Mouse (Mus musculus): ENCODE data around the gene Aspn.

Gene Aspn

GRCm38 (mm10) chr13:49544279-49544678 lies at the start of gene Aspn:
Aspn (plus strand) TSS chr13:49544443.
- no peak for DNase-seq (ENCODE audit: low spot score in 2 of 2)

- no peak for DNase-seq (ENCODE audit: low spot score in 2 of 2)
These were observed 39.7 kb upstream of the Aspn start, which contains the start of gene Ecm2 for GRCm38 (mm10) chr13:49504510-49504909. Ecm2 (plus strand) TSS chr13:49504810.

GRCm38 (mm10) chr13:49505776-49506175 lies 38.5 kb upstream of the Aspn start:
- DNase-seq (ENCODE audit: low spot score in 2 of 2), result no peak

- no peak for DNase-seq (ENCODE audit: low spot score in 2 of 2)
These were observed 37.1 kb upstream of the Aspn start for GRCm38 (mm10) chr13:49507176-49507575.

GRCm38 (mm10) chr13:49518761-49519160 lies 25.5 kb upstream of the Aspn start:
- no peak for DNase-seq (ENCODE audit: low spot score in 2 of 2)

GRCm38 (mm10) chr13:49526235-49526634 lies 18.0 kb upstream of the Aspn start:
- DNase-seq (ENCODE audit: low spot score in 2 of 2), result no peak

DNA sequence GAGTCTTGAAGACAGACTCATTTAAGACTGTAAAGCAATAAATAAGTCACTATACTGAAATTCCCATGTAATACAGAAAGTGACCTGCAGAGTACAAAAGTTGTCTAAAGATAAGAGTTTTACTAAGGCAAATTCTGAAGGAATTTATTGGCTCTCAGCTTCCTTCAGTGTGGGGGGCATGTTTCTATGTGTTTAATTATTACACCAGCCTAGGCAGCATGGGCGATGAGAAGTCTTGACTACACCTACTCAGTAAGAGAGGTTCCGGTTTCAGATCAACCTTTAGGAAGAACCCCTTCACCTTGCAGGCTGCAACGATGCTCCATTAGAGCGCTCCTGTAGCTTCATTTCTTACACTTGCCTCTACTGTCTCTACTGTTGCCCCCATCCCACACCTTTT lies 13.6 kb upstream of the Aspn start:
- no peak for DNase-seq (ENCODE audit: low spot score in 2 of 2)

DNA sequence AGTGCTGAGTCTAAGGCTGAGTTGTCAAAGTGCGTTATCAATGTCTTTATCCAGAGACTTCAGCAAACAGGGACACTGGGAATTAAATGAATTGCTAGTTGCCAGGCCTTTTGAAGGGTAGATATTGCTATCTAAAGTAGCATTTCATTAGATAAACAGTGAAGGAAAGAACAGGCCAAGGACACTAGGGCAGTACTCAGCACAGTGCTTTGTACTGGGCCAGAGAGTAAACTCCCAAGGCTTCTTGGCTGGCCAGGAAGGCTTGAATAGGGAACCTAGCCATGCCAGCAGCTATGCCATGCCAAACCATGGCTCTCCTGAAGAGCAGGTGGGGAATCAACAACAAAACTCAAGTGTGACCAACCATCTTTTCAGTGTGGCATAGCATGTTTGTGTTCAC lies 7.3 kb upstream of the Aspn start:
- DNase-seq (ENCODE audit: low spot score in 2 of 2), result no peak

- DNase-seq (ENCODE audit: low spot score in 2 of 2), result no peak
These were observed 5.5 kb upstream of the Aspn start for GRCm38 (mm10) chr13:49538693-49539092.

- no peak for DNase-seq (ENCODE audit: low spot score in 2 of 2)
These were observed 1.4 kb downstream of the Aspn start for GRCm38 (mm10) chr13:49545646-49546045.

- no peak for DNase-seq (ENCODE audit: low spot score in 2 of 2)
These were observed 2.3 kb downstream of the Aspn start for GRCm38 (mm10) chr13:49546517-49546916.

- no peak for DNase-seq (ENCODE audit: low spot score in 2 of 2)
These were observed 3.4 kb downstream of the Aspn start for GRCm38 (mm10) chr13:49547563-49548150.

DNA sequence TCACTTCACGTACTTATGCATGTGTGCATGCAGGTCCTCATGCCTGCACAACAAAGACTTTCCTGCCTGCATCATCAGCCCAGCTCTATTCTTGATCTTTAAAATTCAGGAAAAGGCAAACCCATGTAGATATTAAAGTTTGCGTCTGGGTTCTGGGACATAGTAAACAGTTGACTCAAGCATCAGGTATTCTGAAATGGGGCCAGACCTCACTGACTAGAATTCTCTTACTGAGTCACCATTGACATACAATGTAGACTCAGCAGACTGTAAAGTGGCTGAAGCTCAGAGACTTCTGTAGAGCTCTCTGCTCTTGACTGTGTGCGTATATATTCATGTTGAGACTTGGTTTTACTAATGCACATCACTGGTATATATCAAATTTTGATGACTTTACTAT lies 5.4 kb downstream of the Aspn start:
- DNase-seq (ENCODE audit: low spot score in 2 of 2), result no peak

GRCm38 (mm10) chr13:49554519-49554918 lies 10.3 kb downstream of the Aspn start:
- DNase-seq (ENCODE audit: low spot score in 2 of 2), result no peak

GRCm38 (mm10) chr13:49556203-49556602 lies 12.0 kb downstream of the Aspn start:
- DNase-seq (ENCODE audit: low spot score in 2 of 2), result no peak

- DNase-seq (ENCODE audit: low spot score in 2 of 2), result no peak
These were observed 12.7 kb downstream of the Aspn start for GRCm38 (mm10) chr13:49556924-49557323.

GRCm38 (mm10) chr13:49559185-49559584 lies 14.9 kb downstream of the Aspn start:
- no peak for DNase-seq (ENCODE audit: low spot score in 2 of 2)

DNA sequence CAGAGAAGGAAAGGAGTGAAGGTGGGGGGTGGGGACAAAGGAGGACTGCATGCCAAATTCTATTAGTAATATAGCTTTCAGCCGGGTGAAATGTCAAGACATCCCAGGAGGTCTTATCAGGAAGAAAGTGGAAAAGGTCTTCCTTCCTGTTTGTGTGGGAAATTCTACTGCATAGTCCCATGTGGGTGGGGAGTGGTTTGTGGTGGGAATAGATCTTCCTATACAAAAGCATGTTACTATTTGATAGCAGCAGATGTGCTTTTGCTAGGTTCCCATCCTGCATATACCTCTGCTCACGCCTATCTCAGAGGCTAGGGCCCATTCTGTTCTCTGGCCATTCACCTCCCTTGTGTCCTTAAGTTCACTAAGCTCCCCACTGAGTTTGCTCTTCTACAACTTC lies 16.6 kb downstream of the Aspn start:
- DNase-seq (ENCODE audit: low spot score in 2 of 2), result no peak

DNA sequence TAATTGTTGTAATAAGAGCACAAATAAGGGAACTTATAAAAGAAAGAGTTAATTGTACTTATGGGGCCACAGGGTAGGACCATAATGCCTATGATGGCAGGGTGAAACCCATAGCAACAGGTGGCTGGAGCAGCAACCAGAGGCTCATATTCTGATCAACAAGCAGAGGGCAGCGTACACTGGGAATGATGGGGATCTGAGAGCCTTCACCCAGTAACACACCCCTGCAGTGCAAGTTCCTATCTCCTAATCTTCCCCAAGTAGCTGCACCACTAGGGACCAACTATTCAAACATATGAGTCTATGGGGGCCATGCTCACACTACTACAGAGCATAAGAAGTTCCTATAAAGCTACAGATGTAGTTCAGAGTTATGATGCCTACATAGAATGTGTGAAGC lies 20.1 kb downstream of the Aspn start:
- DNase-seq (ENCODE audit: low spot score in 2 of 2), result no peak

DNA sequence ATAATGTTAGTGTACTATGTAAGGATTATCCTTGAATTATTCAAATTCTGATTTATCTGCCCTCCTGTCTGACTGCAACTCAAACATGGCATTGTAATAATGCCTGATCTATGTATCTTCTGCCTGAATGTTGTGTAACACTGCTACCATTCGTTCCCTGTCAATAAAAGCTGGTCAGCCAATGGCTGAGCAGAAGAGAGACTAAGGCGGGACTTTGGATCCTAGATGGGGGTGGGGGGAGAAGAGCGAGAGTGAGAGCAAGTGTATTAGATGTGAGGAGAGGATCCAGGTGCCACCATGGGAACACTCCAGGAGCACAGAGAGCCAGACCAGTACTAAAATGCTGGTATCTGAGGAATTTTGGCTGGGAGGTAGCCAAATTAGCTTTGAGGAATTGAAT lies 26.1 kb downstream of the Aspn start:
- no peak for DNase-seq (ENCODE audit: low spot score in 2 of 2)

GRCm38 (mm10) chr13:49571418-49571817 lies 27.2 kb downstream of the Aspn start:
- DNase-seq (ENCODE audit: low spot score in 2 of 2), result no peak

- no peak for DNase-seq (ENCODE audit: low spot score in 2 of 2)
These were observed 37.6 kb downstream of the Aspn start, which contains the start of gene Omd for GRCm38 (mm10) chr13:49581541-49582530. Omd (plus strand) TSS chr13:49582462.

DNA sequence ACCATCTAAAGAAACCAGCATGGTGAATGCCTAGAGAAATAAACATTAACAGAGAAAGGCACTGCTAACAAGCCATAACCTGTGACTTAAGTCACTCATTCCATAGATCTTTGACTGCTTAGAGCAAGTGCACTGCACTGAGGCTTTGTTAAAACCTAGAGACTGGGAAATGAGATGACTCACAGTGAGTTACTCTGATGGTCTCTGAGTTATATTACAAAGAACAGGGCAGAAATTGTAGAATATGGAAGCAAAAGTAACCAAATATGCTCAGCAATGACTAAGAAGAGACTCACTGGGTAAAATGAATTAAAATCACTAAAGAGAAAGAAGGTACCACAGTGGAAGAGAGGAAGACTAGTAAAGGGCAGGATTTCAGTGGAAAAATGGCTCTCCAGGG lies 39.6 kb downstream of the Aspn start:
- DNase-seq (ENCODE audit: low spot score in 2 of 2), result no peak
